Mouse (Mus musculus) embryonic facial prominence, embryonic 14.5 days (tissue): ENCODE data around the gene Gucy2c. TPM values are rescaled to one million over a fixed set of nuclear protein-coding genes. Genes with fewer than 3 reads are reported as not detected.
A peak's percentile ranks its signal among the peaks of the same experiment; 100 is the strongest.

ENCODE experiments used
- ATAC-seq: fragments of 200-750 bp; cut with Nextera tagmentation; 2 replicates; pipeline ENCODE4 v1.8.0; 2017; ENCODE audit warnings: low read depth, moderate number of reproducible peaks, moderate TSS enrichment
- DNase-seq: peaks from one replicate; pipeline ENCODE4 v3.0.0-alpha.2; 2015; ENCODE audit warnings: low spot score
- H3K27ac ChIP-seq: fragments of 300-500 bp; sonication (generic); replicated peaks from 2 replicates; pipeline ENCODE4 v1.5.1; 2014; ENCODE audit warnings: low read depth, mild to moderate bottlenecking, low read length, moderate library complexity
- H3K27me3 ChIP-seq: fragments of 300-500 bp; sonication (generic); replicated peaks from 2 replicates; pipeline ENCODE4 v1.6.1; 2014; ENCODE audit warnings: low read length; ENCODE audit not compliant: control insufficient read depth, insufficient read depth
- H3K36me3 ChIP-seq: fragments of 300-500 bp; sonication (generic); 2 replicates; pipeline ENCODE4 v1.6.1; 2014; ENCODE audit warnings: low read length, mixed read lengths; ENCODE audit not compliant: control insufficient read depth, insufficient read depth
- H3K4me1 ChIP-seq: fragments of 300-500 bp; sonication (generic); 2 replicates; pipeline ENCODE4 v1.6.1; 2014; ENCODE audit warnings: antibody characterized with exemption, low read length; ENCODE audit not compliant: control insufficient read depth, insufficient read depth
- H3K4me2 ChIP-seq: fragments of 300-500 bp; sonication (generic); 2 replicates; pipeline ENCODE4 v1.6.1; 2014; ENCODE audit warnings: low read depth, mild to moderate bottlenecking, low read length, moderate library complexity, mixed read lengths
- H3K4me3 ChIP-seq: fragments of 300-500 bp; sonication (generic); 2 replicates; pipeline ENCODE4 v1.5.1; 2014; ENCODE audit warnings: low read depth, mild to moderate bottlenecking, low read length
- H3K9ac ChIP-seq: fragments of 300-500 bp; sonication (generic); 2 replicates; pipeline ENCODE4 v1.6.1; 2014; ENCODE audit warnings: low read depth, mild to moderate bottlenecking, low read length, moderate library complexity, mixed read lengths
- H3K9me3 ChIP-seq: fragments of 300-500 bp; sonication (generic); 2 replicates; pipeline ENCODE4 v1.6.1; 2016; ENCODE audit warnings: low read length; ENCODE audit not compliant: control insufficient read depth
- WGBS: fragments of 180-500 bp; shearing (Covaris S2); extraction: QIAGEN DNeasy Blood & Tissue Kit; methylation state at CpG from one replicate; pipeline ENCODE4 v1.1.7; 2014; 5-methylcytosine and 5-hydroxymethylcytosine counted together
- polyA plus RNA-seq: library from polyadenylated mRNA; unstranded; fragments of >200 nt; fragmentation: Nextera tagmentation; extraction: Ambion mirVana; gene quantifications from 2 replicates; pipeline ENCODE4 v1.2.1, GENCODE M21; 2014

Gucy2c gene
- polyA plus RNA-seq, 1 experiment from 2014 or later: 0.15 TPM

- H3K4me2 ChIP-seq: no peak overlapping the region
- ATAC-seq: no peak
- WGBS: 28% methylated on average over 2 of the region's 2 CpGs
- H3K27ac ChIP-seq: no peak overlapping the region
- H3K9ac ChIP-seq: no peak overlapping the region
- no peak for DNase-seq
- no peaks in the 10 kb centered on the region for H3K27me3 ChIP-seq
- H3K4me1 ChIP-seq: no peaks in the 10 kb centered on the region
- H3K36me3 ChIP-seq: no peaks in the 10 kb centered on the region
- H3K9me3 ChIP-seq: no peaks in the 10 kb centered on the region
- no peak overlapping the region for H3K4me3 ChIP-seq
Measured at GRCm38 (mm10) chr6:136679381-136679780, 102.2 kb downstream of the Gucy2c start.

DNA sequence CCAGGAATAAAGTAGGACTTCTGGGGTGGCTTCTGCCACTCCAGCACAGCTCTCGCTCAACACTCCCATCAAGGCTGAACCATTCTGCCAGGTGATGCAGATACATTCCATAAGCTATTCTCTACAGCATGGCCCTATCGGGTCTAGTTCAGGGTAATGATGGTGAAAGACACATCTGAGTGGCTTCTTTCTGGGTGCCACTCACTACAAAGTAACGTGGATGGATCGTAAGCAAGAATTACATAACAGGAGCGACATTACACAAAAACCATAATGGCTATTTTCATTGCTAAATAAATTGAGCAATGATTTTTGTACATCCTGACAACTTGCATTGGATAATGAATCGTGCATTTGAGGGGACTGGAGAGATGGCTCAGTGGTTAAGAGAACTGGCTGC, 106.6 kb downstream of the Gucy2c start:
- H3K4me2 ChIP-seq: no peak overlapping the region
- no peak overlapping the region for H3K4me3 ChIP-seq
- 0 out of 2 replicates have a peak, but pooled peaks cover 4% of the 10 kb centered on the region for H3K9me3 ChIP-seq
- no peaks in the 10 kb centered on the region for H3K27me3 ChIP-seq
- no peak for ATAC-seq
- no peaks in the 10 kb centered on the region for H3K4me1 ChIP-seq
- no peak for DNase-seq
- WGBS: 88% methylated on average over 6 of the region's 6 CpGs
- no peak overlapping the region for H3K27ac ChIP-seq
- no peaks in the 10 kb centered on the region for H3K36me3 ChIP-seq
- no peak overlapping the region for H3K9ac ChIP-seq

DNA sequence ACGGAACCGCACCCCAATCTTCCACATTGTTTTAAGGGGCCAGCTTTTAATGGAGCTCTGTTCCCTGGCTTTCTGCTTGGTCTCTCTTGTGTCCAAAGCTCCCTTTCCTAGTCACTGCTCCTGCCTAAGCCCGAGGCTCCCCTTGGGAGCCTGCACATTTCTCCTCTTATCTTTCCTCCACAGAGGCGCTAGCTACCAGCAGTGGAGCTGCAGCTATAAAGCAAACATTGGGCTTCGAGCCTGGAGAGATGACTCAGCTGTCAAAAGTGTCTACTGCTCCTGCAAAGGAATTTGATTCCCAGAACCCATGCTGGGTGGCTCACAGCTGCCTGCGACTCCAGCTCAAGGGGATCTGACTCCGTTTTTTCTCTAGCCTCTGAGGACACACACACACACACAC, 109.1 kb downstream of the Gucy2c start:
- Histone ChIP-seq H3K4me2 (no peak overlapping the region), H3K27ac (no peak overlapping the region; the same call in 1 of the 2 replicates), H3K36me3 (no peaks in the 10 kb centered on the region), H3K4me3 (no peak overlapping the region), H3K9ac (no peak overlapping the region), H3K27me3 (no peaks in the 10 kb centered on the region), H3K9me3 (0 out of 2 replicates have a peak, but pooled peaks cover 4% of the 10 kb centered on the region), H3K4me1 (no peaks in the 10 kb centered on the region; the same call in 1 of the 2 replicates)
- DNase-seq (peak; percentile 83), ATAC-seq (no peak)
- WGBS: 43% methylated on average over 7 of the region's 7 CpGs

DNA sequence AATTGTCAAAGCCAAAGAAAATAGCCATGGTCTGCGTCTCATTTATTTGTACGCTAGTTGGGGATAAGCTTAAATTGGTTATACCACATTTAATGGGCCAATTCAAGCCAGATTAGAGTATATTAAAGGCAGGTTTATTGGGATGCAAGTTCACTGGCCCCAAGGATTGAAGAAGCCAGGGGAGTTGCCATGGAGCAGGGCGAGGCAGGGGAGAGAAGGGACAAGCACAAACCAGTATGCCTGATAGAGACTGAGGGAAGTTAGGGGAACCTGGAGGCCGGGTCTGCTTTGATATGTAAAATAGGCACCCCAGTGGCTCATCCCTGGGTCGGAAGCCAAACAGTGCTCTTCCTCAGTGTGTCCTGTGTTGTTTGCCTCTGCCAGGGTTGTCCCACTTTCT, 112.3 kb downstream of the Gucy2c start:
- Histone ChIP-seq H3K9ac (no peak overlapping the region), H3K36me3 (no peaks in the 10 kb centered on the region), H3K4me3 (no peak overlapping the region), H3K27ac (no peak overlapping the region), H3K4me1 (no peaks in the 10 kb centered on the region; the same call in 1 of the 2 replicates), H3K9me3 (0 out of 2 replicates have a peak, but pooled peaks cover 4% of the 10 kb centered on the region), H3K4me2 (no peak overlapping the region), H3K27me3 (no peaks in the 10 kb centered on the region)
- DNase-seq (no peak), ATAC-seq (no peak)
- WGBS: 45% methylated on average over 5 of the region's 5 CpGs

GRCm38 (mm10) chr6:136668266-136668986, 113.1 kb downstream of the Gucy2c start:
- H3K27ac ChIP-seq: no peak overlapping the region
- 40% methylated on average over 14 of the region's 14 CpGs for WGBS
- peak; percentile 50; the same call in 1 of the 2 replicates for ATAC-seq
- H3K4me2 ChIP-seq: no peak overlapping the region
- no peaks in the 10 kb centered on the region for H3K36me3 ChIP-seq
- no peak overlapping the region for H3K4me3 ChIP-seq
- DNase-seq: peak; percentile 43
- H3K9me3 ChIP-seq: 0 out of 2 replicates have a peak, but pooled peaks cover 4% of the 10 kb centered on the region
- no peak overlapping the region for H3K9ac ChIP-seq
- H3K27me3 ChIP-seq: no peaks in the 10 kb centered on the region
- no peaks in the 10 kb centered on the region; the same call in 1 of the 2 replicates for H3K4me1 ChIP-seq

GRCm38 (mm10) chr6:136662063-136662462, 119.5 kb downstream of the Gucy2c start:
- H3K9me3 ChIP-seq: no peaks in the 10 kb centered on the region
- no peak overlapping the region for H3K27ac ChIP-seq
- WGBS: 30% methylated on average over 11 of the region's 11 CpGs
- H3K4me1 ChIP-seq: peaks cover 10% of the 10 kb centered on the region
- H3K4me3 ChIP-seq: peak overlapping the region; percentile 40
- no peaks in the 10 kb centered on the region for H3K36me3 ChIP-seq
- no peak for ATAC-seq
- H3K27me3 ChIP-seq: peaks cover 31% of the 10 kb centered on the region
- H3K9ac ChIP-seq: peak overlapping the region; percentile 61; the same call in 1 of the 2 replicates
- H3K4me2 ChIP-seq: peak overlapping the region; percentile 71
- no peak for DNase-seq

- peak within 1 kb of the TSS; percentile 40 for H3K4me3 ChIP-seq
- peak within 1 kb of the TSS; percentile 61 for H3K9ac ChIP-seq
- WGBS: under 1% methylated on average over 12 of the region's 19 CpGs
- no peaks in the 10 kb centered on the region for H3K9me3 ChIP-seq
- peak within 1 kb of the TSS; percentile 71 for H3K4me2 ChIP-seq
- DNase-seq (peak; percentile 32), ATAC-seq (no peak)
- H3K4me1 ChIP-seq: peaks cover 10% of the 10 kb centered on the region
- H3K27ac ChIP-seq: no peak within 1 kb of the TSS
- peaks cover 31% of the 10 kb centered on the region for H3K27me3 ChIP-seq
- H3K36me3 ChIP-seq: no peaks in the 10 kb centered on the region
Measured at GRCm38 (mm10) chr6:136661706-136662016, 119.9 kb downstream of the Gucy2c start, which contains the start of gene Plbd1. Plbd1 (minus strand) TSS chr6:136661928.

DNA sequence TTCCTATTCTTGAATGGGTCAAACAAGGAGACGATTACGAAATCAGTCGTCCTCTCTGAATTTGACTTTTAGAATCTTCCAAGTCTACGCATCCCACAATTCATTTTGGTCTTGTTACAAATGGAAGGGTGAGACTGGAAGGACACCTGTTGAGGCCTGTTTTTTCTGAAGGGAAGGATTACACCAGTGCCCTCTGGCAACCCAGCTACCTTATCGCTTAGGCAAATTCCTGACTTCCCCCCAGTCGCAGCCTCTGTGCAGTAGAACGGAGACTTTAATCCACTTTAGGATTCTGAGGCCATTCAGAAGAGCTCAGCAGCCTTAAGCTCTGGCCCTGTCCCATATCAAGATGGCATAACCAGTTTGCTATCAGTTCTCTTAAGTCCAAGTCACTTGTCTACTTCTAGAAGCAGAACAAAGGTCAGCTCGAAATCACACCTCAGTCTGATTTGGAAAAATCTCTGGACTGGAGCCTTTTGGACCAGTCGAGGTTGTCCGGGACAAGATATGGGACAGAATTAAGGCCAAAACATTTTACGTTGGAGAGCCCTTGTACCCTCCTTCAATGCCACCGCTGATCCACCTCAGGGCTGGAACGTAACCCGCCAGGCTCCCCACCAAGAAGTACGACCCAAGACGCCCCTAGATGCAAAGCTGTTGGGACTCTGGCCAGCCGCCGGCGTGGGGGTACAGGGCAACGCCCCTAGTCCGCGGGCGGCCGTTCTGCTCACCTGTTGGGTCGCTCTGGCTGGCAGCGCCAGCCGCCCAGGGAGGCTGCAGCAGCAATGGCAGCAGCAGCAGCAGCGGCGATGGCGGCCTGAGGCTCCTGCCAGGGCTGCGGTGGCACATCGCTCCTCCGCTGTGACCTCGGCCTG, 120.5 kb downstream of the Gucy2c start:
- no peak for DNase-seq
- no peak for ATAC-seq
- whole genome bisulfite sequencing: 18% methylated on average over 30 of the region's 34 CpGs
- no peak overlapping the region for H3K27ac ChIP-seq
- H3K4me3 ChIP-seq: peak overlapping the region; percentile 40
- H3K36me3 ChIP-seq: no peaks in the 10 kb centered on the region
- peak overlapping the region; percentile 61 for H3K9ac ChIP-seq
- H3K9me3 ChIP-seq: no peaks in the 10 kb centered on the region
- peaks cover 31% of the 10 kb centered on the region for H3K27me3 ChIP-seq
- H3K4me1 ChIP-seq: peaks cover 10% of the 10 kb centered on the region
- peak overlapping the region; percentile 71 for H3K4me2 ChIP-seq
